Mouse (Mus musculus): ENCODE data around the gene Fam102b.

Fam102b gene

DNA sequence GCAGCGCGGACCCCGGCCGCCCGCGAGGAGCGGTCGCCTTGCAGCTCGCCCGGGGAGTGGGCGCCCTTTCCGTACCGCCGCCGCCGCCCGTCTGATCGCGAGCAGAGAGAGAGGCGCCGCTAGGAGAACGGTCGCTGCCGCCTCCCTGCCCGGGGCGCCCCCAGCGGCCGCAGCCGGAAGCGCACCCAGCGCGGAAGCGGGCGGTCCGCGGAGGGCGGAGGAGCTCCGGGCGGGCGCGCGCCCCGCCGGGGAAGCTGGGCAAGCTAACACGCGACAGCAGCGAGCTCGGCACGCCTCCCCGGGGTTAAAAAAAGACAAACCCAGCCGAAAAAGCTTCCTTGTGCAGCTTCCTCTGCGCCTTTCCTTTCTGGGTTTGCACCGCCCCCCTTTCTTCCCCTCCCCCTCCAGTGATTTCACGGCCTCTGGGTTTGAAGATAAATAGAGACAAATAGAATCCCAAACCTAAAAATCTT, at the start of gene Fam102b:
Gene Fam102b, minus strand, starts transcription at position 93 of the 473 bp plus-strand sequence.
- peak; percentile 79 to 88 for DNase-seq (ENCODE audit: low spot score in 2 of 2)

DNA sequence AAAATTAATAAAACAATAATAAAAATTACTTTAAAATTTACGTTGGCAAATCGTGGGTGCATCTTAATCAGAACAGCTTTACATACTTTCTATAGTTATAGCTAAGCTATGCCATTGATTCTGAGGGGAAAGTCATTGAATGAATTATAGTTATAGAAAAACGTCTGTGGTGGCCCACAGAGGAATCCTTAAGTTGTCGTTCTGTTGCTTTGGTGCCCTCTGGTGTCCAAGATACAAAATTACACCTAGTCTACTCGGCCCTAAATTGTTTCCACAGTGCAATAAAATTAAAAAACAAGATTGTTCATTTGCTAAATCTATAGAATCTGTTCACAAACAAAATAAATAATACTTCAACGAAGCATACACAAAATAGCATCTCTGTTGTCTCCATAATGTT, 35.6 kb upstream of the Fam102b start:
- DNase-seq (ENCODE audit: low spot score in 2 of 2): no peak

DNA sequence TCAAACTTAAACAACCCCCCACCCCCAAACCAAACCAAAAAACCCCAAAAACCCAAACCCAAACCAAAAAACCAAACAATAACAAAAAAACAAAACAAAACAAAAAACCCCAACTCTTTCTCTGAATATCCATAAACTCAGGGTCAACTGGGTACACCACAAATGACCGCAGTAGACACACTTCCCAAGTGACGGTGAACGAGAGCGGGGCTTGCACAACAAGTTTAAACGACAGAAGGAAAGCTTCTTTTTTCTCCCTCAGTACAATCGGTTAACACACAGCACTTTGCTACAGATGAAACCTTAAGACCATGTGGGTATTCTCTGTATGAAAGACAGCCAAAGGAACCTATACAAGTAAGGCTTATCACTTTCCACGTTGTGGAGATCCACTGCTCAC, 35.0 kb upstream of the Fam102b start:
- no peak for DNase-seq (ENCODE audit: low spot score in 2 of 2)

- DNase-seq (ENCODE audit: low spot score in 2 of 2): no peak
Observed at GRCm38 (mm10) chr3:109059903-109060302, 32.5 kb upstream of the Fam102b start.

DNA sequence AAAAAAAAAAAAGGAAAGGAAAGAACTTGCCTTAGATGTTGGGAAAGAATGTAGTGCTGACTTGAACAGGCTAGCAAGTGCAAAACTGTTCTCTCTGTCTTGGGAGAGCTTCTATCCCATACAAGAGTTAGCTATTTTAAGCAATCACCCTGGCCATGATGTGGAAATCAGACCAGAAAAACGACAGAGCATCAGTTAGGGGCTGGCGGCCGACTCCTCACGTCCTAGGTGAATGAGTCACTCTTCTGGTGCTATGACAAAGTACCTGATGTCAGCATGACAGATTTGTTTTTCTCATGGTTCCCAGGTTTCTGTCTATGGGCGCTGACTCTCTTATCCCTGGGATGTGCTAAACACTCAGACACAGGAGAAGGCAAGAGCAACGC, 24.5 kb upstream of the Fam102b start:
- DNase-seq (ENCODE audit: low spot score in 2 of 2): no peak

GRCm38 (mm10) chr3:109051056-109051945, 23.9 kb upstream of the Fam102b start:
- DNase-seq (ENCODE audit: low spot score in 2 of 2): no peak

GRCm38 (mm10) chr3:109047707-109048283, 20.4 kb upstream of the Fam102b start:
- no peak for DNase-seq (ENCODE audit: low spot score in 2 of 2)

- DNase-seq (ENCODE audit: low spot score in 2 of 2): no peak
Observed at GRCm38 (mm10) chr3:109046428-109046827, 19.0 kb upstream of the Fam102b start.

- no peak for DNase-seq (ENCODE audit: low spot score in 2 of 2)
Observed at GRCm38 (mm10) chr3:109043395-109043794, 16.0 kb upstream of the Fam102b start.

DNA sequence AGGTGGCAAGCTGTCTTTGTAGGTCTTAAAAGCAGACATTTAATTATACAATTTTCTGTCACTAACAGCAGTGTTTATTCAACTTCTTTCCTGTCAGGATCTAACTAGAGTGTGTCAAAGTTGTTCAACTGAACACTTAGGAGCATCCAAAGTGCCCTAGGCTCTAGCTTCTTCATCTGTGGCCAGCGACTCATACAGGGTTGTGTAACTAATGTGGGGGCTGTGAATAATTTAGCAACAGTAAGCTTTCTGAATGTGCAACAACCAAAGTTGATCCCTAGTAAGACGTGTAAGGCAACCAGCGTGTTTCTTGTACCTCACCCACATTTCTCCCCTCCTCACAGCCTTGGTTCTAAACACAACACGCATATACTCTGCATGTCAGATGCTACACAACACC, 13.5 kb upstream of the Fam102b start:
- no peak for DNase-seq (ENCODE audit: low spot score in 2 of 2)

GRCm38 (mm10) chr3:109034411-109034810, 7.0 kb upstream of the Fam102b start:
- DNase-seq (ENCODE audit: low spot score in 2 of 2): no peak

DNA sequence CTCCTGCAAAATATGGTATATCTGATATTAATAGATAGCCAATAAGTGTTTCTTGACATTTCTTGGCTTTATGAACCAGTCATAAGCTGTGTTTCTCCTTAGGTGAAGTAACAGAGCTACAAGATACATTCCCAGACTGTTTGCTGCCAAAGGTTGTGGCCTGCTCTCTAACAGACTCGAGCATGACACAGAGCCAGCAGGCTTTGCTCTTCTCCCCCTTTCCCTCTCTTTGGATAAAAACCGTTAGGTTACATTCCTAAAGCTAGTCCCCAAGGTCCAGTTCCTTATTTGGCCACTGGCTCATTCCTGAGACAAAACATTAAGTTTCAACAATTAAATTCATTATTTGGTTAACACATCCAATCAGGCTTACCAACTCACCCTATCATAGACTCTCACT, 4.9 kb upstream of the Fam102b start:
- DNase-seq (ENCODE audit: low spot score in 2 of 2): no peak

DNA sequence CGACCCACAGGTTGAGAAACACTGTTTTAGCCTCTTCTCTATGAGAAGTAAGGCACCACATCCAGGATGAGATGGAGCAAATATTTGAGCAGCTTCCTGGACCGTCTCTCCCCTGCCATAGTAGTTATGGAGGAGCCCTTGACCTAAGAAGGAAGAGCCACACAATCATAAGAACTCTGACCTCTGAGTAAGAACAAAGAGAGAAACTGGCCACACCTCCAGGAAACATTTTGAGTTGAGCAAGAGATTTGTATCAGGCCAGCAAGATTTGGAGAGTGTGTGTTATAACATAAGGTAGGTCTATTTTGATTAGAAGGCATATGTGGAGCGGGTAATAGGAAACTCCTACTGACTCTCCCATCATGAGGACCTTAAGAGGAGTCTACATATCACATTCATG, 4.2 kb upstream of the Fam102b start:
- no peak for DNase-seq (ENCODE audit: low spot score in 2 of 2)

DNA sequence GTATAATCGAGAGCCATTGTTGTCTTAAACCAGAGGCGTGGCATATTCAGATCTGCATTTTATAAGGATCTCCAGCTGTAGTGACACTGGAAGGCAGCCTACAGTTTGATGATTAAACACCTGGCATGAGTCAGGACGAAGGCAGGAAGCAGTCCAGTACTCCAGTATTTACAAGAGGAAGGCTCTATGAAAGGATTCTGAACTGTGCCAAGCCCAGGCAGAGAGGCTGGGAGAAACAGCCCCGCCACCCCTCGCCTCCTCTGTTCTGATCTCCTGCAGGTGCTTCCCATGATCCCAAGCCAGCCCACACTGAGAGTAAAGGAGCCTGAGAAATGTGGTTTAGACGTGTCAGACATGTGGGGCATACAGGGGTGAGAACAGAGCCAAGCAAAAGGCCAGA, 3.4 kb upstream of the Fam102b start:
- no peak for DNase-seq (ENCODE audit: low spot score in 2 of 2)

DNA sequence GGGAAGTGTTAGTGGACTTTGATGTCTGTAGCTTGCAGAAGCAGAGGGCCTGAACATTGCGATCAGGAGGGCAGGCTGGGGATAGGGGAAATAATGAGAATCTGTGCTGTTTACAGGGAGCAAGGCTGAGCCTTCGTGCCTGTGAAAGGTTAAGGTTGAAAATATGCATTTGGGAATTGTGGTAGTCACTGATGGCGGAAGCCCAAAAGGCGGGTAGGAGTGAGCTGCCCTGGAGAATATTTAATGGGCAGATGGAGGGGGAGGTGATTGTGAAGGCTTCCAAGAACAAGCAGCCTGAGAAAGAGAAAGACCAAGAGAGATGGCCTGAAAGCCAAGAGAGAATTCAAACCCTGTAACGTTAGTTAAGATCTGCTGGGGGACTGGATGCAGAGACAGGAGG, 2.3 kb upstream of the Fam102b start:
- no peak for DNase-seq (ENCODE audit: low spot score in 2 of 2)

- peak in 1 of 2 experiments; percentile 13 for DNase-seq (ENCODE audit: low spot score in 2 of 2)
Observed at GRCm38 (mm10) chr3:109026991-109027470, 376 bp downstream of the Fam102b start.

- no peak for DNase-seq (ENCODE audit: low spot score in 2 of 2)
Observed at GRCm38 (mm10) chr3:109026462-109026990, 881 bp downstream of the Fam102b start.

DNA sequence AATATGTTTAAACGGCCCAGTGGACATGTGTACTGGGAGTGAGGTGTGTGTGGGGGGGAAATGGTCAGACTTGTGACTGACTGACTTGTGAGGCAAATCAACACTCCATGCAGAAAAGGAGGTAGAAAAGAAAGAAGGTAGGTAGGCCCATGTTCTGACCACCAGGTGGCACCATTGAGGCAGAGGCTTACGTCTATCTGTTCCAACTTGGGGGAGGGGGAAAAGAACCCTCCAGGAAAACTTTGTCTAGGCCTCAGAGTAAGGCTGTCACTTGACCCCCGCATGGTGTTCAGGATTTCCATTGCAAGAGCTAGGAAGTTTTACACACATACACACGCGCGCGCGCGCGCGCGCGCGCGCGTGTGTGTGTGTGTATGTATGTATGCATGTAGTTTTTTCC, 1.8 kb downstream of the Fam102b start:
- peak; percentile 26 to 67 for DNase-seq (ENCODE audit: low spot score in 2 of 2)

DNA sequence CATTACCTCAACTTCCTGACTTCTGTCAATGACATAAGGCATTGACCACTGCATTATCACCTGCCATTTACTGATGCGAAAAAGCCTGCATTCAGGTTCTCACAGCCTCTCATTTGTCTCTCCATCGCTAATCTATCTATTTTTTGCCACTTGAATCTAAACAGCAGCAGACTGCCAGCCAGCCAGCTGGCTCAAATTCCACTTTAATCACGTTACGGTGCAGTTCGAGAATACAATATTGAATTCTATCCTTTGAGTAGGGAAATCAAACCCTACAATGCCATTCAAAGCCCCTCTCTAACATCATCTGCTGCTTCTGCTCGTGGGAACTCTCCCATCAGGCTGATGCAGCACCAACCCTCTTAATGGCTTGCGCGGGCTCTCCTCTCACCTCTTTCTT, 4.3 kb downstream of the Fam102b start:
- no peak for DNase-seq (ENCODE audit: low spot score in 2 of 2)

DNA sequence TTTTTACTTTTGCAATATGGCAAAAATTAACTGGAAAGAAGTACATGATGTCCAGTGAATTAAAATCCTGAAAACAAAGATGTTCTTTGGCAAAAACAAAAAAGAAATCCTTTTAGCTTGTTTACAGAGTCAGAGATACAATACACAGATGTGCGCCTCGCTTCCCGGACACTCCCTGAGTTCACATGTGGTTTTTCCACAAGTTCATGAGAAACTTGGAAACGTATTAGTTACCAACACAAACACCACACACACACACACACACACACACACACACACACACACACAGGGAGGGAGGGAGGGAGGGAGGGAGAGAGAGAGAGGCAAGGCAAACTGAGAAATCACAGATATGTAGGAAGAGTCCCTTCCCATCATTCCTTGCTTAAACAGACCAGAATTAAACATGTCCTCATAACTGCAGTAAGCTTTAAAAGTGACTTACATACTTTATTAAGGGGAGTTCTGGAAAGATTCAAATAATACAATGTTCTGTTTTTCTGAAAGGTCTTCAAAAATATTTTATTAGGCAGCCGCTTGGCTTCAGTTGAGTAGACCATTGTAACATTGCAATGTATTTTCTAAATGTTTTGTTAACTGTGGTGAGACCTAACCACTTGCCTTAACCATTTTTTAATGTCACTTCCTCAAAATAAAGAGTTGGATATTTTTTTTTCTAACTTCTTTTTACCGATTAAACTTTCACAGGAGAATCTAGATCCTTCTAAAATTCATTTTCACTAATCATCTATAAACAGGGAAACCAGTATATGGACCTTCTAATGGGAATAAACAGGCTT, 5.5 kb downstream of the Fam102b start:
- DNase-seq (ENCODE audit: low spot score in 2 of 2): no peak

DNA sequence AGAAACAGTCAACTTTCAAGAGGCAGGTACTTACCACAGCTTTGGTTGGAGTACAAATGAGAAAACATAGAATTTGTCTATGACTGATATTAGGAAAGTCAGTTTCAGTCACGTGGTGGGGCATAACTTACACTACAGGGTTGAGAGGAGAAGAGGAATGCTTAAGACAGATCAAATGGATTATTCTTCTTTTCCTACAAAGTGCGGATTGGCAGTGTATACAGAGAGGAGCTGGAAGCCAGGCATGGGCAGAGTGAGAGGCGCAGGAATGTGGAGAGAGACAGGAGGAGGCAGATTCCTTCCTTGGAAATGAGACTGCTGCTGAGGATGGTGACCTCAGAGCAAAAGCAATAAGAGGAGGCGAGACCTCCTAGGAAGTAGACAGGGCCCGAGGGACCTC, 9.1 kb downstream of the Fam102b start:
- no peak for DNase-seq (ENCODE audit: low spot score in 2 of 2)

GRCm38 (mm10) chr3:109012595-109012994, 14.8 kb downstream of the Fam102b start:
- DNase-seq (ENCODE audit: low spot score in 2 of 2): no peak

Data from spleen, postnatal 14 days (tissue).